Mouse (Mus musculus) 416B (cell line): ENCODE results near the gene Nodal.
"Not testable (repeated sequence)": the region's sequence is repeated elsewhere in the genome, so short reads cannot be mapped to it uniquely, and the experiment has no call there.

Experiments
- DNase-seq: peaks from one replicate; pipeline ENCODE4 v3.0.0; 2011; ENCODE audit warnings: low read depth

Nodal gene

DNA sequence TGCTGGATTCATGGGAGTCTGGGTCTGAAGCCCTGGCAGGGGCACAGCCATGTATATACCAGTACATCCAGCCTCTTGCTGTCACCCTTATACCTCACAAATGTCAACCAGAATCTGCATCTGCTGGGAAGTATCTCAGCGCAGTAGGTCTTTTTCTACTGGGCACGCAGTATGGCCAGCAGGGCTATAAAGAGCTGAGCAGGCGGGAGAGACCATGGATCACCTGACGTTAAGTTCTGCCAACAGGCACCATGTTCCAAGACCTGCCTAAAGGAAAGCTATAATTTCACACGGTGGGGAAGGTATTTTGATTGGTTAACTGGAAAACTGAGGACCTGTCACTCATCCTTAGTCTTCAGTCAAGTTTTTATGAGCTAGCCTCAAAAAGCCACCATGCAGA, 11.3 kb downstream of the Nodal start:
- DNase-seq: no peak

DNA sequence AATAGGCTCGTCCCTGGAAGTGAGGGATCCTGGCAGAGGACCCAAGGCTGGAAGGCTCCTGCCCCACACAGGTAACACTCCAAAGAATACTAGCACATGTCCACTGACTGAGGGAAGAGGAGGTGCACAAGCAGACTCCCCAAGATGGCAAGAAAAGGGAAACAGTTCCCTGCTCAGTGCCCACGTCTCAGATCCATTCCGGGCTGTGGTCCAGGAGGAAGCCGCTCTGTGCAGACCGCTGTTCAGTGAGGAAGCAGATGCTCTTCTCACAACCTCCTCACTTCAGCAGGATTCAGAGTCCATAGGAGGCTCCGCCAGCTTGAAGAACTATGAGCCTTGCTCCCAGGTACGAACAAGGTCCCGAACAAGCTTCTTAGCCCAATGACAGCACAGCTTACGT, 13.6 kb downstream of the Nodal start:
- no peak for DNase-seq

DNA sequence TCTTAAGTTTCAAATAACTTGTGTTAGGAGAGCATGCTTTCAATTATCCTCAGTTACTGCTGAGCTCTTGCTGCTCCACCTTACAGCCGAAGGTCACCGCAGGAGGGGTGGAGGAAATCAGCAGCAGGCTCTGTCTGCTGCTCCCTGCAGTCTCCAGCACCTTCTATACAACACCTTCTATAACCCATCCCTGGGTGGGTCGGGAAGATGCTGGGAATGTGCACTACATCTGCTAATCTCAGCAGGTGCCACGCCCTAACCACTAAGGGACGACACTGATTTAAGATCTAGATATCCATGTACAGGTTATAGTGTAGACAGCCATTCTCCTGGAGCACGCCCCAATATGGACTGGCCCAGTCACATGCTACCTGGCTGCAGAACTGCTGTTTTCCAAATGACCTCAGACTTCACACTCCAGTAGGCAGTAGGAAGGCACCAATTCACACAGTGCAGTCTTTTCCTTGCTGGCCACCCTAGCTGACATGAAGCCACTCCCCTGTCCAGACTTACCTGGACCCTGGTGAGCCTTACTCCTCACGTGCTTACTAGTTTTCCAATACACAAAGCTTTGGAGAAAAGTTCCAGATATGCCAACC, 22.5 kb downstream of the Nodal start:
- DNase-seq: no peak

DNA sequence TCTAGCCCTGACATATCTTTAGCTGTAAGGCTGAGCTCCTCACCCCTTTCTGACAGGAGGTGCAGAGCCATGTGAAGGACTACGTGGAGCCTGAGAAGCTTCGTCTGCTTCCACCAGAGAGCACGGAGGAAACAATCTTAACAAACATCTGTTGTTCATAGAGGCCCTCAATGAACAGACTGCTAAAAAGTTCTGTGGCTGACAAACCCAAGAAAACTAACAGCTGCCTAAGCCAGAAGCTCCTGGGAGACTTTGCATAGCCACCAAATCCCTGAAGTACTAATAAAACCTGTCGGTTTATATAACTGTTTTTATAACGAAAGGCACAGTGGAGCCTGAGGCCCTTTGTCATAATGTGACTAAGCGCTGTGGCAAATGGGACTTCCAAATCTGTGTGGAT, 25.7 kb downstream of the Nodal start:
- no peak for DNase-seq

DNA sequence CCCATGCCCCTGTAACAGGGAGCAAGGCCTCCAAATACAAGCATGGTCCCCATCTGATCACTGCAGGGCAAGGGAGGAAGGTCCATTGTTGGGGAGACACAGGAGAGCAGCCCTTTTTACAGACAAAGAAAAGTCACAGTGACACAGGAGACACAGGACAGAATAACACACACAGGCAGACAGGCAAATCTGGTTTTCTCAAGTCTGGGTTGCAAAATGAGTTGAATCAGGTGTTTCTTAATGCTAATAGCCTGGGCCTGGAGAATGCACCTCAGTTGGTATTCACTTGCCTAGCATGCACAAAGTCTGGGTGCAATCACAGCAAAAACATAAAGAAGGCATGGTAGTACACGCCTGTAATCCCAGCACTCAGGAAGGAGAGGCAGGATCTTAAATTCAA, 26.1 kb downstream of the Nodal start:
- DNase-seq: no peak

DNA sequence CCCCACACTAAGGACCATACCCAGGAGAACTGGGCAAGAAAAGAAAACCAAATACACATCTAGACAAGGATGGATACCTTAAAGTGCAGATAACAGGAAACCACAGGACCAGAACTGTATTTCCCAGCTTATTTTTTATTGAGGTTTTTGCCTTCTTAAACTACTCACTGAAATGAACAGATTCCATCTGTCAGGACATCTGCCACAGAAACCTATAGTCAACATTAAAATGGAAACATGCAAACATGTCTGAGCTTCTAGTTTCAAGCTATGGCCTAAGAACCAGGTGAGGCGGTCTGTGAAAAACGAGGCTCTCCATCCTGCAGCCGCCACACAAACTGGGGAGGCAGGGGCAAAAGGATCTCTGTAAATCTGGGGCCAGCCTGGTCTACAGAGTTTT, 27.2 kb downstream of the Nodal start:
- DNase-seq: no peak

DNA sequence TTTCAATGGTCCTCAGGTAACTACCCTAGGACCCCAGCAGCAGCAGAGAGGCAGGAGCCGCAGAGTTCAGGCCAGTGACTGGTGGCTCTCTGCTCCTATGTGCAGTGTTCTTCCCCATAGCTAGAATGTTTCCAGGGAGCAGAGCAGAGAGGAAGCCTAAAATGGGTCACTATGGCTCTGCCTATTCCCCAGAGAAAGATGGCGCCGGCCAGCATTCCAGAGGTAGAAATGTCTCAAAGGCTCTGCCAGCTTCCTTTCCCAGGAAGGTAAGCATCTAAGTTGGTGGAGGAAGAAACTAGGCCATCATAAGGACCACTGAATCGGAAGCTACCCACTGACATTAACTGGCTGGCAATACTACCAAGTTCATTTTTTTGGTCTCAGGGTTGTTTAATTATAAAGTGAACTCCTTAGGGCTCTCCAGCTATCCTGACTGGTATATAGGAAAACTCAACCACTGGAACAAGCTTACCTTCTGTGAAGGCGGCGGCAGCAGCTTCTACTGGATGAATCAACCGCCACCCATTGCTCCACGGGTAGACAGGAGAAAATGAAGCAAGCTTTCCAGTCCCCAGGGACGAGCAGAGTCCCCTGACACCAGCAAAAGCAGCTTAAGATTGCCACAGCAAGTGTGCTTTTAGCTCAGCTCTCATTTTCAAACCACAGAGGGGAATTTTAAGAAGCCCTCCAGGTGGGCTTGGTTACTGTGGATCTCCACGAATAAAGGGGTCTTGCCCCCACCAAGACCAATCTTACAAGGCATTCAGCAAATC, 30.0 kb downstream of the Nodal start:
- DNase-seq: no peak

DNA sequence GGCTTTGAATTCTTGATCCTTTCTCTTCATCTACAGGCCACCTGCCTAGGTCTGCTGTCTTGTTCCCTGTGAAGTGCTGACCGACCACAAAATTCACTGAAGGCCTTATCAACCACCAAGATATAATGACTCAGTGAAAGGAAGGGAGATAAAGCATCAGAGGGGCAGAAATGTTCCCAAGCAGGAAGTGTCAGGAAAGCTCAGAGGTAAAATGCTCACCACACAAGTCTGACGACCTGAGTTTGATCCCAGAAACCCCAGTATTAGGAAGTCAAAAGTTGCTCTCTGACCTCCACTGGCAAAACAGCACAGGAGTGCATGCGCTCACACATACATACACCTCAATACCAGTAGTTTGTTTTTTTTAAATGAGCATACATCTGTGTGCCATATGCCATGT, 31.1 kb downstream of the Nodal start:
- DNase-seq: peak; percentile 86

DNA sequence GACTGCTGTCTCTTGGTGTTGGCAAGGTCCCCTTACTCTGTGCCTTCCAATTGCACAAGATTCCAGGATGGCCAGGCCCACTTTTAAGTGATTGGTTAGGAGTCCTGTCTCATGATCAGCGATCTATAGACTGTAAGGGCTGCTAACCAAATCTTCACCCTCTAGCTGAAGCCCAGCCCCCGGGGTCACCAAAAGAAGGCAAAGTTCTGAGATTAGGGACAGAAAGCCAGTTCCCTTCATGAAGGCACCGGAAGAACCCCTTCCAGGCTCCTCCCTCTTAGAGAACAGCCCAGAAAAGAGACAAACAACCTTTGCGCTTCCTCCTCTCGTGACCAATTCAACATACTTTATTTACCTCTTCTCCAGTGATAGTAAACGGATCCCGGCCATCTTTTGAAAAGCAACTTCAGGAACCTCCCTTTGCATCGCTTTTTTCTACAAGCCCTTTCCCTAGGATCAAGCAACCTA, 33.7 kb downstream of the Nodal start:
- DNase-seq: peak; percentile 78

DNA sequence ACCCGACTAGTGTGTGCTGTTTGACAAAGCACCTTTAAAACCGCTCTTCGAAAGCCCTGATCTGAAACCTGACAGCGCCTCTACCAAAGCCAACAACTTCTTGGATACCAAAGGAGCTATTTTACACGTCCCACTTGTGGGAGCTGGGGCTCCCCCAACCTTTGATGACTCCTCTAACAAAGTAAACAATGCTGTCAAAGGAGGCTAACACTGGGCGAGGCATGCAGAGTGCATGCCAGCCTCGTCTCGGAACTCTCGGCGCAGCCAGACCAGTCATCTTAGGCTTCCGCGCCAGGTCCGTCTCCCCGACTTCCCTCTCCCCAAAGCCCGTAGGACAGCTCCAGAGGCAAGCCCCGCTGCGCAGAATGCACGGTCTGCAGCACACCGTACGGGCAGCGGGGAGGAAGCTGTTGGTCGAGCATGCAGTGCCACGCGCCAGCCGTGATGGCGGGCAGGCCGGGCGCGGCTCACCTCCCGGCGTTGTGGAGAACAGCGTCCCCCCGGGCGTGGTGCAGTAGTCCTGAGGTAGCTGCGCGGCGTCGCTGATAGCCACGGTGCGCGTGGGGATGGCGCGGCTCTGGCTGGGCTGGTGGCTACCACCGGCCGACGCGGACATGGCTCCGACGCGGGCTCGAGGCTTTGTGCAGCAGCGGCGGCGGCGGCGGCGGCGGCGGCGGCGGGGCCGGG, 34.3 kb downstream of the Nodal start:
- DNase-seq: no peak

DNA sequence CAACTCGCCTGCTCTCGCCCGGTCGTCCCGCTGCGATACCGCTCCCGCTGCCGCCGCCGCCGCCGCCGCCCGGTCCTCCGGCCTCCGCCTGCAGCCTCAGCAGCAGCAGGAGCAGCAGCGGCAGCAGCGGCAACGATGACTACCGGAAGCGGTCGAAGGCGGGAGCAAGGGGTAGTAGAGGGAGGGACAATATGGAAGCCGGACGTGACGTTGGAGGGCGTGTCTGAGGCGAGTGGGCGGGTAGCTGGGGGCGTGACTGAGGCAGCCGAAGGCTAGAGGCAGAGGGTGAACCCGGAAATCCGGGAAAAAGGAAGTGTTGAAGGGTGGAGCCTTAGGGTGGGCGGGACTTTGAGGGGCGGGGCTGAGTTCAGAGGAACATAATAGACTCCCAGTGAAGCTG, 34.9 kb downstream of the Nodal start, which contains the start of gene Eif4ebp2:
Gene Eif4ebp2, minus strand, starts transcription at position 17 of the 400 bp plus-strand sequence.
- DNase-seq: peak; percentile 99

DNA sequence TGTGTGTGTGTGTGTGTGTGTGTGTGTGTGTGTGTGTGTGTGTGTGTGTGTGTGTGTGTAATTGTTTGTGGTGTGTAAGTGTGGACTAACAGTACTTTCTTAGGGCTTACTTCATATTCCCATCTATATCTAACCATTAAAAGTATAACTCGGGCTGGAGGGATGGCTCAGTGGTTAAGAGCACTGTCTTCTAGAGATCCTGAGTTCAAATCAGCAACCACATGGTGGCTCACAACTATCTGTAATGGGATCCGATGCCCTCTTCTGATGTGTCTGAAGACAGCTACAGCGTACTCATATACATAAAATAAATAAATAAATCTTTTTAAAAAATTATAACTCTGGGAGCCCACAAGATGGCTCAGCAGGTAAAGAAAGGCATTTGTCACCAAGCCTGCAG, 35.4 kb downstream of the Nodal start:
- not testable (repeated sequence) for DNase-seq

DNA sequence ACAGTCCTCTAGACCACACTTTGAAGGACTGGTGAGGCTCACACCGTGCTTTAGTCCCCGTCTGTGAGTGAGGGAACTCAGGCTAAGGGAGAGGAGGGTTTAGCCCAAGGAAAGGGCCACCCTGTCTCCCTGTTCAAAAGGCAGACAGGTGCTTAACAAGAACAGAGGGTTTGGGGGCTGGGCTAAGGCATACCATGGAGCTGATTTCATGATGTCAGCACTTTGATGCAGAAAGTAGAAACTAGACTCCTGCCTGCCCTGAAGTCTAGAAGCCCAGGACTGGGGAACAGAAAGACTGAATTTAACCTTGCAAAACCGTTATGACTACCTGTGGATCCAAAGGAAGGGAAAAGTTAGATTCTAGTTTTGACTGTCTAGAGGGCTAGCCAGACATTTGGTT, 39.4 kb downstream of the Nodal start:
- DNase-seq: no peak

DNA sequence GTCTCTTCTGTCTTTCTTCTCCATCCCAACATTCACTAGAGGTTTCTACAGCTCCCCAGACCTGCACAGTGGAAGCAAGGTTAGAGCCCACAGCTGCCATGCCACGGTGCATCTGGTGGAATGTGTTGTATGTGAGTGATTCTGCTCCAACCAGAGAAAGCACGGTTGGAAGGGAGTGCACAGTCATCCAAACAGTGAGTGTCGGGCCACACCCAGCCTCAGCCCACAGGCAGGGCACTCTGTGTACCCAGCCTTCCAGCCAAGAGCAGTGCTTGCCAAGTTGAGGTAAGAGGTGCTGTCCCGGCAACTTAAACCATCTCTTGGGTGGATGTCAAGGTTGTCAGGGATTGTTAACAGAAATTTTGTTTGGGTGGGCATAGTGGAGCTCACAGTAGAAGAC, 47.2 kb downstream of the Nodal start:
- no peak for DNase-seq

DNA sequence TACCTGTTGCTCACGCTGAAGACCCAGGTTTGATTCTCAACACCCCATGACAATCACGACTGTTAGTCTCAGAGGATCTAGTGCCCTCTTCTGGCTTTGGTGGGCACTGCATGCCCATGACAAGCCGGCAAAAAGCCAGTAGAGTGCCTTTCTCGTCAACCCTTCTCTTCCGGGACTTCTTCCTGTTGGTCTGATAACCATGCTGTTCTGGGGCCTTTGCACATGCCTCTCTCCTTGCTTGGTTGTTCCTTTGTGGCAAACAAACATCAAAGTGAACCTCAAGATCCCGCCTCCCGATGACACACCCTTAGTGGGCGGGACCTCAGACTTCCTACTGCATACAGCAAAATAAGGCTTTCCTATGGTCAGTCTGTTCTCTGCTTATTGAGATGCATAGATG, 48.5 kb downstream of the Nodal start:
- DNase-seq: peak; percentile 84

DNA sequence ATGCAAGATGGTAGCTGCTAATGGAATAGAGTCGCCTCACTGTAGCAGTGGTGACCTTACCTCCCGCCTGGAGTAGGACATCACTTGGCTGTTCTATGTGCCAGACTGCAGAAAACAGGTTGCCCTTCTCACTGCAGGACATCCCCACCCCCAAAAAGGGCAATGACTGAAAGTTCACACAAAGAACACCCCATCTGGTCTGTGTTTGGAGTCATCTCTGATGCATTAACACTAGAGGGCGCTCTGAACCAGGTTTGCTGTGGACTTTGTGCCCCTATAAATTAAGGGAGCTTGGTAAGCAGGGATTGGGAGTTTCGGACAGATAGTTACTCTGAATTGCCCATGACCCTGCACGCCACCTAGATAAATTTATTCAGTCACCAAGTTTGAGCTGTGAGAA, 49.1 kb downstream of the Nodal start:
- DNase-seq: peak; percentile 82

DNA sequence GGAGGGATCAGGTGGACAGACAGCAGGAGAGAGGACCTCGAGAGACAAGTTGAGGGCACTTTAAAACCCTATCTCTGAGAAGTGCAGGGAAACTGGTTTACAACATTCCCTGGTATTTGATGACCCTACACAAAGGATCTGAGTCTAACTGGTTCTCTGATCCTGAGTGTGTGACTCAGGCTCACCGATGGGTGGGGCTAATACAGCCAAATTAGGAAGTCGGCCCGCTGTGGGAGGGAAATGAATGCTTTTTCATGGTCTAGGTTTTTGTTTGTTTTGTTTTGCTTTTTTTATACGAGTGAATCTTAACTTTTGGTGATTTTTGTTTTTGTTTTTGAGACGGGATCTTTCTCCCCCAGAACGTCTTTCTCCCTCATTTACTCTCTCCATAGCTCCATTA, 51.1 kb downstream of the Nodal start:
- peak; percentile 82 for DNase-seq

DNA sequence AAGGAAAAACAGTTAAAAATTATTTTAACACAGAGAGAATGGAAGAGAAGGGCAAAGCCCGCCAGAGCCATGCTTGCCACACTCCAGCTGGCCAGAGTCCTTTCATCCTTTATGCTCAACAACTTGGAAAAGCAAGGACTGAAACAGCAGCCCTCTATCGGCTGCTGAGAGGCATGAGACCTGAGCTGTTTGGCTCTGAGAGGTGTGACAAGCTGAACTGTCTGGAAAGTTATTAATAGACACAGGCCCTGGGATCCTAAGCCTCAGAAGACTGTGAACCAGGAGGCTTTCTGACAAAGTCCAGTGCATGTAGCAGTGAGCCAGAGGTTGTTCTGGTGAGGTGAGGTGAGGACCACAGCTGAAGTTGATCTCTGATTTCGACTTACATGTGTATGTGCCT, 55.9 kb downstream of the Nodal start:
- DNase-seq: no peak

DNA sequence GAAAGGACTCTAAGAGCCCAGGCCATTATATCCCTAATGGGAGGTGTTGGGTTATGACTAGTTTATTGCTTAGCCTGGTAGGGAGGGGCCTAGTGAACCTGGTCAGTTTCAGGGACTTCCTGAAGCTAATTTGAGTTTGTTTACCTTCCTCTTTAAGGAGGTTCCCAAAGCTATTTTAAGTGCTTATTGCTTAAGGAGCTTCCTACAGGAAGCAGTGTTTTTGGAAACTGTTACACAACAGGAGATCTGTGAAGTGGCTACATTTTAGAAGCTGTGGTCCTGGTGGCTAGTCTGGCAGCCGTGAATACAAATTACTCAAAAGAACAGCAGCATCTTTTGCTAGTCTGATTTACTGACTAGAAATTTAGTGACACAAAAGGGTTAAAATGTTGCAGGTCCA, 56.6 kb downstream of the Nodal start:
- peak; percentile 86 for DNase-seq
